Mouse (Mus musculus) embryonic facial prominence, embryonic 14.5 days (tissue): ENCODE data around the gene Rpl28. TPM values are rescaled to one million over a fixed set of nuclear protein-coding genes. Genes with fewer than 3 reads are reported as not detected.
"Not testable (repeated sequence)": the region's sequence is repeated elsewhere in the genome, so short reads cannot be mapped to it uniquely, and the experiment has no call there.

Source experiments
- ATAC-seq: fragments of 200-750 bp; cut with Nextera tagmentation; 2 replicates; pipeline ENCODE4 v1.8.0; 2017; ENCODE audit warnings: low read depth, moderate number of reproducible peaks, moderate TSS enrichment
- DNase-seq: peaks from one replicate; pipeline ENCODE4 v3.0.0-alpha.2; 2015; ENCODE audit warnings: low spot score
- H3K27ac ChIP-seq: fragments of 300-500 bp; sonication (generic); replicated peaks from 2 replicates; pipeline ENCODE4 v1.5.1; 2014; ENCODE audit warnings: low read depth, mild to moderate bottlenecking, low read length, moderate library complexity
- H3K27me3 ChIP-seq: fragments of 300-500 bp; sonication (generic); replicated peaks from 2 replicates; pipeline ENCODE4 v1.6.1; 2014; ENCODE audit warnings: low read length; ENCODE audit not compliant: control insufficient read depth, insufficient read depth
- H3K36me3 ChIP-seq: fragments of 300-500 bp; sonication (generic); 2 replicates; pipeline ENCODE4 v1.6.1; 2014; ENCODE audit warnings: low read length, mixed read lengths; ENCODE audit not compliant: control insufficient read depth, insufficient read depth
- H3K4me1 ChIP-seq: fragments of 300-500 bp; sonication (generic); 2 replicates; pipeline ENCODE4 v1.6.1; 2014; ENCODE audit warnings: antibody characterized with exemption, low read length; ENCODE audit not compliant: control insufficient read depth, insufficient read depth
- H3K4me2 ChIP-seq: fragments of 300-500 bp; sonication (generic); 2 replicates; pipeline ENCODE4 v1.6.1; 2014; ENCODE audit warnings: low read depth, mild to moderate bottlenecking, low read length, moderate library complexity, mixed read lengths
- H3K4me3 ChIP-seq: fragments of 300-500 bp; sonication (generic); 2 replicates; pipeline ENCODE4 v1.5.1; 2014; ENCODE audit warnings: low read depth, mild to moderate bottlenecking, low read length
- H3K9ac ChIP-seq: fragments of 300-500 bp; sonication (generic); 2 replicates; pipeline ENCODE4 v1.6.1; 2014; ENCODE audit warnings: low read depth, mild to moderate bottlenecking, low read length, moderate library complexity, mixed read lengths
- H3K9me3 ChIP-seq: fragments of 300-500 bp; sonication (generic); 2 replicates; pipeline ENCODE4 v1.6.1; 2016; ENCODE audit warnings: low read length; ENCODE audit not compliant: control insufficient read depth
- WGBS: fragments of 180-500 bp; shearing (Covaris S2); extraction: QIAGEN DNeasy Blood & Tissue Kit; methylation state at CpG from one replicate; pipeline ENCODE4 v1.1.7; 2014; 5-methylcytosine and 5-hydroxymethylcytosine counted together
- polyA plus RNA-seq: library from polyadenylated mRNA; unstranded; fragments of >200 nt; fragmentation: Nextera tagmentation; extraction: Ambion mirVana; gene quantifications from 2 replicates; pipeline ENCODE4 v1.2.1, GENCODE M21; 2014

Gene Rpl28
- polyA plus RNA-seq, 1 experiment from 2014 or later = 300 TPM

- H3K9me3 ChIP-seq = no peaks in the 10 kb centered on the region
- H3K9ac ChIP-seq = peak overlapping the region; percentile 67
- peak overlapping the region; percentile 62 for H3K4me2 ChIP-seq
- H3K4me3 ChIP-seq = peak overlapping the region; percentile 97
- H3K27me3 ChIP-seq = no peaks in the 10 kb centered on the region
- peaks cover 21% of the 10 kb centered on the region for H3K4me1 ChIP-seq
- no peak for DNase-seq
- ATAC-seq = no peak
- WGBS = 23% methylated on average over 8 of the region's 8 CpGs
- peaks cover 25% of the 10 kb centered on the region for H3K36me3 ChIP-seq
- H3K27ac ChIP-seq = peak overlapping the region; percentile 89
Observed at GRCm38 (mm10) chr7:4813105-4813791, 20.6 kb downstream of the Rpl28 start.

- Histone ChIP-seq H3K9ac (no peak overlapping the region), H3K4me2 (no peak overlapping the region), H3K27me3 (no peaks in the 10 kb centered on the region), H3K36me3 (no peaks in the 10 kb centered on the region), H3K9me3 (no peaks in the 10 kb centered on the region), H3K4me1 (peaks cover 6% of the 10 kb centered on the region; the same call in 1 of the 2 replicates), H3K4me3 (no peak overlapping the region), H3K27ac (no peak overlapping the region)
- no peak for DNase-seq
- ATAC-seq = no peak
Observed at GRCm38 (mm10) chr7:4816559-4816958, 23.9 kb downstream of the Rpl28 start.

GRCm38 (mm10) chr7:4820925-4821324 is 28.3 kb downstream of the Rpl28 start:
- not testable (repeated sequence) for H3K4me2 ChIP-seq, H3K4me1 ChIP-seq, H3K9me3 ChIP-seq, H3K4me3 ChIP-seq, ATAC-seq, H3K27ac ChIP-seq, H3K27me3 ChIP-seq, DNase-seq, H3K9ac ChIP-seq, H3K36me3 ChIP-seq
- WGBS = 84% methylated on average over 7 of the region's 7 CpGs

GRCm38 (mm10) chr7:4821690-4822089 is 29.0 kb downstream of the Rpl28 start:
- Histone ChIP-seq H3K27ac (no peak overlapping the region), H3K27me3 (no peaks in the 10 kb centered on the region), H3K9me3 (no peaks in the 10 kb centered on the region), H3K4me1 (no peaks in the 10 kb centered on the region), H3K4me2 (no peak overlapping the region), H3K36me3 (no peaks in the 10 kb centered on the region), H3K9ac (no peak overlapping the region), H3K4me3 (no peak overlapping the region)
- ATAC-seq (no peak), DNase-seq (no peak)
- WGBS = 68% methylated on average over 4 of the region's 4 CpGs

GRCm38 (mm10) chr7:4822162-4822907 is 29.7 kb downstream of the Rpl28 start:
- ATAC-seq = no peak

GRCm38 (mm10) chr7:4825365-4825764 is 32.7 kb downstream of the Rpl28 start:
- no peak overlapping the region for H3K27ac ChIP-seq
- H3K4me3 ChIP-seq = no peak overlapping the region
- no peak overlapping the region for H3K4me2 ChIP-seq
- no peak for ATAC-seq
- no peak for DNase-seq
- no peaks in the 10 kb centered on the region for H3K9me3 ChIP-seq
- no peaks in the 10 kb centered on the region for H3K27me3 ChIP-seq
- H3K36me3 ChIP-seq = no peaks in the 10 kb centered on the region
- no peak overlapping the region for H3K9ac ChIP-seq
- 43% methylated on average over 4 of the region's 4 CpGs for WGBS
- no peaks in the 10 kb centered on the region for H3K4me1 ChIP-seq

More at GRCm38 (mm10) chr7:4822162-4822907, 29.7 kb downstream of the Rpl28 start:
- H3K27ac ChIP-seq = no peak overlapping the region
- H3K9ac ChIP-seq = no peak overlapping the region
- no peaks in the 10 kb centered on the region for H3K4me1 ChIP-seq
- H3K4me3 ChIP-seq = no peak overlapping the region
- 52% methylated on average over 6 of the region's 6 CpGs for WGBS
- no peaks in the 10 kb centered on the region for H3K9me3 ChIP-seq
- H3K36me3 ChIP-seq = no peaks in the 10 kb centered on the region
- H3K27me3 ChIP-seq = no peaks in the 10 kb centered on the region
- DNase-seq = no peak
- no peak overlapping the region for H3K4me2 ChIP-seq

GRCm38 (mm10) chr7:4830476-4830875 is 37.8 kb downstream of the Rpl28 start:
- no peak overlapping the region for H3K9ac ChIP-seq
- no peaks in the 10 kb centered on the region for H3K4me1 ChIP-seq
- no peak overlapping the region for H3K4me2 ChIP-seq
- no peaks in the 10 kb centered on the region for H3K36me3 ChIP-seq
- DNase-seq = no peak
- H3K27me3 ChIP-seq = peaks cover 31% of the 10 kb centered on the region
- H3K9me3 ChIP-seq = no peaks in the 10 kb centered on the region
- no peak for ATAC-seq
- H3K27ac ChIP-seq = no peak overlapping the region
- no peak overlapping the region for H3K4me3 ChIP-seq
- WGBS = 8% methylated on average over 12 of the region's 12 CpGs

GRCm38 (mm10) chr7:4835631-4836327 is 43.1 kb downstream of the Rpl28 start:
- no peaks in the 10 kb centered on the region for H3K36me3 ChIP-seq
- peak overlapping the region; percentile 80 for H3K4me2 ChIP-seq
- 9% methylated on average over 28 of the region's 34 CpGs for WGBS
- peak overlapping the region; percentile 60 for H3K9ac ChIP-seq
- no peak for DNase-seq
- H3K9me3 ChIP-seq = peaks cover 6% of the 10 kb centered on the region
- peak overlapping the region; percentile 46 for H3K4me3 ChIP-seq
- H3K4me1 ChIP-seq = no peaks in the 10 kb centered on the region
- peaks cover 72% of the 10 kb centered on the region for H3K27me3 ChIP-seq
- no peak; the same call in 1 of the 2 replicates for ATAC-seq
- no peak overlapping the region for H3K27ac ChIP-seq
